Mouse (Mus musculus): ENCODE results near the gene Olfr1413. TPM values are rescaled to one million over a fixed set of nuclear protein-coding genes. Genes with fewer than 3 reads are reported as not detected.

The Olfr1413 gene
- polyA plus RNA-seq, 1 experiment = not detected

DNA sequence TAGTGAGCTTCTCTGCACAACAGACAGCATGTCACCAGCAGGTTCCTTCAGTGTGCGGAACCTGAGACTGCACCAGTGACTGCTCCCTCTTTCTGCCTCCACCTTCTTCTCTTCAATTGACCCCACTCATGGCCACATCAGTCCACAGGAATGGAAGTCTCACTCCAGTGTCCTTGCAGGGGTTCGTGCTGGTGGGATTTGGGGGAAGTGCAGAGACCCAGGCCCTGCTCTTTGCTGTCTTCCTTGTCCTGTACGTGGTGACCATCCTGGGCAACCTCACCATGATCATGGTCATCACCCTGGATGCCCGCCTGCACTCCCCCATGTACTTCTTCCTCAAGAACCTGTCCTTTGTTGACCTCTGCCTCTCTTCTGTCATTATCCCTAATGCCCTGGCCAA, 36.6 kb downstream of the Olfr1413 start:
- H3K4me3 ChIP-seq (ENCODE audit: insufficient read depth, low read length) = no peak overlapping the region
- no peak for TF ChIP-seq CTCF (IDR thresholded peaks at IDR 0.05; ENCODE audit: low read depth, low read length)
- TF ChIP-seq POLR2A (IDR thresholded peaks at IDR 0.05; ENCODE audit: borderline replicate concordance, low read depth, low read length) = no peak
- no peaks in the 10 kb centered on the region for H3K4me1 ChIP-seq (ENCODE audit: control insufficient read depth, insufficient read depth, low read length)
- no peak overlapping the region for H3K27ac ChIP-seq (ENCODE audit: insufficient read depth, low read depth, low read length)

- TF ChIP-seq CTCF (IDR thresholded peaks at IDR 0.05; ENCODE audit: low read depth, low read length) (peak; percentile 96), POLR2A (IDR thresholded peaks at IDR 0.05; ENCODE audit: borderline replicate concordance, low read depth, low read length) (no peak)
- no peaks in the 10 kb centered on the region for H3K4me1 ChIP-seq (ENCODE audit: control insufficient read depth, insufficient read depth, low read length)
- no peak overlapping the region for H3K4me3 ChIP-seq (ENCODE audit: insufficient read depth, low read length)
- H3K27ac ChIP-seq (ENCODE audit: insufficient read depth, low read depth, low read length) = no peak overlapping the region
Measured at GRCm38 (mm10) chr1:92611008-92611407, 39.9 kb downstream of the Olfr1413 start.

DNA sequence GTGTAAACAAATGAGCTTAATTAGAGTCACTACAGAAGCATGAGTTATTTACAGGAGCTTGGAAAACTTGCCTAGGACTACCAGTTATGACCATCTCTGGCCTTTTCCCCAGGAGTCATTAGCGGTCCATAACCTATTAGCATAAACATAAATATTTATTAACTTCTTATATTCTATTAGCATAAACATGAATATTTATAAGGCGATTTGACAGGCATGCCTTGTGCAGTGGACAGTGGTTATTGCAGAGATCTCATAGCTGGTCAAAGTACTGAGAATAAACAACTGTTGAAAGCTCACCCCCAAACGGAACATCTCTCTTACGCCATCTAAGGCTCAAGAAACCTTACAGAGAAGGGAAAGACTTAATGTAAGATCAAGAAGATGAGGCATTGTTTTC, 42.1 kb downstream of the Olfr1413 start:
- no peak for TF ChIP-seq CTCF (IDR thresholded peaks at IDR 0.05; ENCODE audit: low read depth, low read length)
- TF ChIP-seq POLR2A (IDR thresholded peaks at IDR 0.05; ENCODE audit: borderline replicate concordance, low read depth, low read length) = no peak
- H3K27ac ChIP-seq (ENCODE audit: insufficient read depth, low read depth, low read length) = no peak overlapping the region
- H3K4me3 ChIP-seq (ENCODE audit: insufficient read depth, low read length) = no peak overlapping the region
- H3K4me1 ChIP-seq (ENCODE audit: control insufficient read depth, insufficient read depth, low read length) = no peaks in the 10 kb centered on the region

DNA sequence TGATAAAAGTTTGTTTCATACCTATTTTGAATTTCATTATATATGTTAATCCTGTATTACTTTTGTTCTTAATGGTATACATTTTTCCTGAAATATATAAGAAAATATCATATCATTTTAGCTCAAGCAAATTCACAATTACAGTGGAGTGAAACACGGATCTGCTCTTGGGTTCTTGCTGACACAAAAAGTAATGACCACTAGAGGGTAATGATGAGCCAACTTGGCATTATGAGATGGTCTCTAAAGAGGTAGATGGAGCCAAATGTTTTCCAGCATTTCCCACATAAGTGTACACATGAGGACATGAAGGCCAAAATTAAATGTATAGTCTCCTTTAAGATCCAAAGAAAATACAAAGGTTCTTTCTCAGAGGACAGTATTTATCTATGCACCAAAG, 43.4 kb downstream of the Olfr1413 start:
- Histone ChIP-seq H3K4me1 (ENCODE audit: control insufficient read depth, insufficient read depth, low read length) (no peaks in the 10 kb centered on the region), H3K27ac (ENCODE audit: insufficient read depth, low read depth, low read length) (no peak overlapping the region), H3K4me3 (ENCODE audit: insufficient read depth, low read length) (no peak overlapping the region)
- TF ChIP-seq CTCF (IDR thresholded peaks at IDR 0.05; ENCODE audit: low read depth, low read length) (no peak), POLR2A (IDR thresholded peaks at IDR 0.05; ENCODE audit: borderline replicate concordance, low read depth, low read length) (no peak)

- H3K4me3 ChIP-seq (ENCODE audit: insufficient read depth, low read length) = no peak overlapping the region
- TF ChIP-seq CTCF (IDR thresholded peaks at IDR 0.05; ENCODE audit: low read depth, low read length) = no peak
- no peak for TF ChIP-seq POLR2A (IDR thresholded peaks at IDR 0.05; ENCODE audit: borderline replicate concordance, low read depth, low read length)
- no peaks in the 10 kb centered on the region for H3K4me1 ChIP-seq (ENCODE audit: control insufficient read depth, insufficient read depth, low read length)
- H3K27ac ChIP-seq (ENCODE audit: insufficient read depth, low read depth, low read length) = no peak overlapping the region
Measured at GRCm38 (mm10) chr1:92616046-92616445, 44.9 kb downstream of the Olfr1413 start.

GRCm38 (mm10) chr1:92617488-92617887, 46.4 kb downstream of the Olfr1413 start, which contains the start of gene Olfr12:
TSS of gene Olfr12 (plus strand) at chr1:92617788.
- Histone ChIP-seq H3K4me1 (ENCODE audit: control insufficient read depth, insufficient read depth, low read length) (no peaks in the 10 kb centered on the region), H3K4me3 (ENCODE audit: insufficient read depth, low read length) (no peak within 1 kb of the TSS), H3K27ac (ENCODE audit: insufficient read depth, low read depth, low read length) (no peak within 1 kb of the TSS)
- TF ChIP-seq CTCF (IDR thresholded peaks at IDR 0.05; ENCODE audit: low read depth, low read length) = no peak
- no peak for TF ChIP-seq POLR2A (IDR thresholded peaks at IDR 0.05; ENCODE audit: borderline replicate concordance, low read depth, low read length)

DNA sequence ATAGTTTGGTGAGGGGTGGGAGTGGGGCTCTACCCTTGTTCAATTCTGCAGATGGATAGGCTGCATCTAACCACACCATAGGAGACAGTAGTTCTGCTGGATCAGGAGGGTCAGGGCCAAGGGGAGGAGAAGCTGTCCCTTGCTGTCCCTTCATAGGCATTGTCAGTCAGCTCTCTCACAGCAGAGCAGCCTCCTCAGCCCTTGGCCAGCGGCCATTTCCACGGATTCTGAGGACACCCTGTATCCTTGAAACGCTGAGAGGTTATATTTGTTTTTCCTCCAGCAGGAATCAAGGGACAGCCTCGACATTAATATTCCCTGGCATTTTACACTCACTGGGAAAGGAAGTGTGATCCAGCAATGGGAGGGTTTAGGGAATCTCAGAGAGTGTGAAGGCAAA, 47.2 kb downstream of the Olfr1413 start:
- H3K4me3 ChIP-seq (ENCODE audit: insufficient read depth, low read length) = no peak overlapping the region
- TF ChIP-seq POLR2A (IDR thresholded peaks at IDR 0.05; ENCODE audit: borderline replicate concordance, low read depth, low read length) = no peak
- no peaks in the 10 kb centered on the region for H3K4me1 ChIP-seq (ENCODE audit: control insufficient read depth, insufficient read depth, low read length)
- H3K27ac ChIP-seq (ENCODE audit: insufficient read depth, low read depth, low read length) = no peak overlapping the region

Other genes starting within 250 kb of the Olfr1413 start
- gene Ndufa10, start 97.5 kb upstream of the Olfr1413 start, polyA plus RNA-seq (2012; ENCODE audit: insufficient read depth, insufficient read length, missing spikeins) = 107 and 123 TPM in 2 replicates
- not detected in 2 replicates for gene Olfr1416, start 86.2 kb upstream of the Olfr1413 start, polyA plus RNA-seq (2012; ENCODE audit: insufficient read depth, insufficient read length, missing spikeins)
- gene Olfr1415, start 75.2 kb upstream of the Olfr1413 start, polyA plus RNA-seq (2012; ENCODE audit: insufficient read depth, insufficient read length, missing spikeins) = not detected in 2 replicates
- not detected in 2 replicates for gene Olfr1414, start 52.7 kb upstream of the Olfr1413 start, polyA plus RNA-seq (2012; ENCODE audit: insufficient read depth, insufficient read length, missing spikeins)
- not detected in 2 replicates for gene Olfr1412, start 14.5 kb downstream of the Olfr1413 start, polyA plus RNA-seq (2012; ENCODE audit: insufficient read depth, insufficient read length, missing spikeins)
- gene Olfr1411, start 23.1 kb downstream of the Olfr1413 start, polyA plus RNA-seq (2012; ENCODE audit: insufficient read depth, insufficient read length, missing spikeins) = not detected in 2 replicates
- not detected in 2 replicates for gene Olfr1410, start 34.5 kb downstream of the Olfr1413 start, polyA plus RNA-seq (2012; ENCODE audit: insufficient read depth, insufficient read length, missing spikeins)
- gene Olfr12, start 46.5 kb downstream of the Olfr1413 start, polyA plus RNA-seq (2012; ENCODE audit: insufficient read depth, insufficient read length, missing spikeins) = not detected in 2 replicates
- gene Cops9, start 70.7 kb downstream of the Olfr1413 start, polyA plus RNA-seq (2012; ENCODE audit: insufficient read depth, insufficient read length, missing spikeins) = 221 and 248 TPM in 2 replicates
- 0.80 TPM in 1 of 2 replicates, not detected in the other for gene Otos, start 77.5 kb downstream of the Olfr1413 start, polyA plus RNA-seq (2012; ENCODE audit: insufficient read depth, insufficient read length, missing spikeins)

Data from bone marrow macrophage, adult 2 months (primary cell).